Mouse (Mus musculus): ENCODE measurements at regions not wholly inside any gene's neighbourhood (a gene's known extent, or its start where the extent isn't known, plus 50 kb on each side); places are given as distances from the start of the nearest gene placed in this dataset.

DNA sequence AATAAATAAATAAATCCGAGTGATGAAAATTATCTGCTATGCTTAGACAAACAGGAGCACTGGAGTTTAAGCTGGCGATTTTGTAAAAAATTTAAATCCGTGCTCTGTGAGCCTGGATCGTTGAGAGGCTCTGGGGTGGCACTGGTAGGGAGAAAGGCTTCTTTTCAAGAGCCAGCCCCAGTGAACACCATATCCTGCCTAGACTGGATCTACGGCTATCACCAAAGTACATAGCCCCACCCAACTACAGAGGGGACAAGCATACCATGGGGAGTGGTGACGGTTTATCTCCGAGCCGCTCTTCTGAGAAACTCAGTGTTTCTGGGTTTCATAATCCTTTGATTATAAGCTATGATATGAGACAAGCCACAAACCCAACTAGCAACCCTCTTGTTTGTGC lies 199.0 kb downstream of the Gm11011 start:
- no peak overlapping the region for H3K4me3 ChIP-seq (ENCODE audit: insufficient read depth, low read depth, low read length)
- no peaks in the 10 kb centered on the region for H3K4me1 ChIP-seq (ENCODE audit: control insufficient read depth, insufficient read depth, low read length)
- H3K27ac ChIP-seq (ENCODE audit: insufficient read depth, low read depth, low read length): no peak overlapping the region
- WGBS: 72% methylated on average over 8 of the region's 8 CpGs
- TF ChIP-seq CTCF (IDR thresholded peaks at IDR 0.05; ENCODE audit: insufficient read depth, low read depth, low read length) (no peak), POLR2A (IDR thresholded peaks at IDR 0.05; ENCODE audit: insufficient read depth, low read depth, low read length) (no peak)

DNA sequence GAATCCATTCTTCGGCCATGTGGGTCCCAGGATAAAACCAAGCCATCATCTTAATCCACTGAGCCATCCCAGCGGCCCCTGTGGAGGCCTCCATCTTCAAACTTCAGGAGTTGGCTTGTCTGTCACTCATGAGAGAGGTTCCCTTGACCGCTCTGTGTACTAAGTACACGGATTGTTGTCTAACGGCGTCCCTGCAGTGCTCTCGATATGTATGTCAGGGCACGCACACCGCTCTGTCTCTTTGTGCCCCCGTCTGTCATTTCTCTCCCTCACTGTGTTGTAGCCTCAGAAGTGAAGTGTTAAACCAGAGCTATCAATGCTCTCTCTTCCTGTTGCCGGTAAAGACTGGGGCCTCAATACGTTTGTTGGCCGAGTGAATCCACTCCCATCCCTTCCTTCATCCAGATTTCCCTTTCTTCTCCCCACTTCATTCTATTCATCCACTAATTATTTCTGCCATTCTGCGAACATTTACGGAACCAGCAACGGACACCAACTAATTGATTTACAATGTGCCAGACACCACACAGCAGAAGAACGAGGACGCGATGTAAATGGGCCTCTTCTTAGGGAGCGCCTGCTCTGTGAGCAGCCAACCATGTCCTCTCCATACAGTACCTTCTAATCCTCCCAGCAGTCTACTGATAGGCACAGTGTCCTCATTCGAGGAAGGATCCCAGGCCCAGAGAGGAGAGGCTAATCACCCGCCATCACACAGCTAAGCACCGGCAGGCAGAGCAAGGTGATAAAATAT lies 199.6 kb downstream of the Gm11011 start:
- Histone ChIP-seq H3K4me3 (ENCODE audit: insufficient read depth, low read depth, low read length) (no peak overlapping the region), H3K4me1 (ENCODE audit: control insufficient read depth, insufficient read depth, low read length) (no peaks in the 10 kb centered on the region), H3K27ac (ENCODE audit: insufficient read depth, low read depth, low read length) (no peak overlapping the region)
- TF ChIP-seq CTCF (IDR thresholded peaks at IDR 0.05; ENCODE audit: insufficient read depth, low read depth, low read length) (no peak), POLR2A (IDR thresholded peaks at IDR 0.05; ENCODE audit: insufficient read depth, low read depth, low read length) (no peak)
- 54% methylated on average over 23 of the region's 23 CpGs for WGBS

DNA sequence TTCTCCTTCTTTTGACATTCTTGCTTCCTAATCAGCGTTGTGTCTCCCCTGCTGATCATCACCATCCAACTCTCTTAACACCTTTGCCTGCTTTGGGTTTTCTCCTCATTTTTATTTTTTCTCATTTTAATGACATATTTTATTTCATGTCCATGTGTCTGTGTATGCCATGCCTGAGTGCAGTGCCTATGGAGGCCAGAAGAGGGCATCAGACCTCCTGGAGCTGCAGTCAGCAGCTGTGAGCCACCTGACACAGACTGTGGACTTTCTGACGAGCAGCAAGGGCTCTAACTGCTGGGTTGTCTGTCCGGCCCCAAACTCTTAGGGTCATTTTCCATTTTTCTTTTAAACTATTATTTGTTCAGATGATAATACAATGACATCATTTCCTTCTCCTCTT lies 203.8 kb downstream of the Gm11011 start:
- 97% methylated on average over 3 of the region's 3 CpGs for WGBS
- Histone ChIP-seq H3K4me1 (ENCODE audit: control insufficient read depth, insufficient read depth, low read length) (no peaks in the 10 kb centered on the region), H3K4me3 (ENCODE audit: insufficient read depth, low read depth, low read length) (no peak overlapping the region), H3K27ac (ENCODE audit: insufficient read depth, low read depth, low read length) (no peak overlapping the region)
- TF ChIP-seq POLR2A (IDR thresholded peaks at IDR 0.05; ENCODE audit: insufficient read depth, low read depth, low read length) (no peak), CTCF (IDR thresholded peaks at IDR 0.05; ENCODE audit: insufficient read depth, low read depth, low read length) (no peak)

DNA sequence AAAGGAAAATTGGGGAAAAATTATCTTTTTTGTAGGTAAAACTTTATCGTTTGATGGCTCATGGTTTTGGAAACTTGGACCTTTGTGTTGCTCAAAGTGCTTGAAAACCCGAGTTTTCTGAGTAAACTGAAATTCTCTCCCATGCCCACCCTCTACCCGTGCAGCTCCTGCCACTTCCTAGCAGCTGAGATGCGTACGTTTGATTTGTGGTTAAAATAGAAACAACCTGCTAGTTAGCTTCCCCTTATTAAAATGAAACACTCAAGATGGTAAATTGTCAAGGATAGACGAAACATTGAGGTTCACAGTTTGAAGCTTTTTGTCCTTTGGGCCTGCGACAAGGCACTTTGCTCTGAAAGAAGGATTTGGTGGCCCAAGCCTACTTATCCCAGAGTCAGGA lies 214.5 kb downstream of the Gm11011 start:
- no peak overlapping the region for H3K4me3 ChIP-seq (ENCODE audit: insufficient read depth, low read depth, low read length)
- WGBS: 94% methylated on average over 7 of the region's 7 CpGs
- no peaks in the 10 kb centered on the region for H3K4me1 ChIP-seq (ENCODE audit: control insufficient read depth, insufficient read depth, low read length)
- H3K27ac ChIP-seq (ENCODE audit: insufficient read depth, low read depth, low read length): no peak overlapping the region
- no peak for TF ChIP-seq POLR2A (IDR thresholded peaks at IDR 0.05; ENCODE audit: insufficient read depth, low read depth, low read length)
- no peak for TF ChIP-seq CTCF (IDR thresholded peaks at IDR 0.05; ENCODE audit: insufficient read depth, low read depth, low read length)

DNA sequence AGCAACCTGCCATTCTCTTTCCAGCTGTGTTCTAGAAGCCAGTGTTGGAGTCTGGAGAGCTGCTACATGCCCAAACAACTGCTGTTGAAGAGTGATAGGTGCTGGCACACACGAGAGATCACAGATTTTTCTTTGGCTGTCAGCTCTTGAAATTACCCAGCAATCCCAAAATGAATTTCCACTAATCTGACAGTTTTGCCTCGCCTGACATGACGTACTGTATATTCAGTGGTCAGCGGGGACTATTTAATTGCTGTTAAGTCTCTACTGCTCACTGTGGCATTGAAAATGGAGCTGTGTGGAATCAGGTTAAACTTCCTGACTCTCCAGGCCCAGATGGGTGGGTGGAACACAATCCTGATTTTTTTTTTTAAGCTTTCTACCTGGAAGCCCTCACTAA lies 222.5 kb downstream of the Gm11011 start:
- no peak for TF ChIP-seq CTCF (IDR thresholded peaks at IDR 0.05; ENCODE audit: insufficient read depth, low read depth, low read length)
- TF ChIP-seq POLR2A (IDR thresholded peaks at IDR 0.05; ENCODE audit: insufficient read depth, low read depth, low read length): no peak
- no peaks in the 10 kb centered on the region for H3K4me1 ChIP-seq (ENCODE audit: control insufficient read depth, insufficient read depth, low read length)
- no peak overlapping the region for H3K27ac ChIP-seq (ENCODE audit: insufficient read depth, low read depth, low read length)
- 86% methylated on average over 4 of the region's 4 CpGs for WGBS
- H3K4me3 ChIP-seq (ENCODE audit: insufficient read depth, low read depth, low read length): no peak overlapping the region

DNA sequence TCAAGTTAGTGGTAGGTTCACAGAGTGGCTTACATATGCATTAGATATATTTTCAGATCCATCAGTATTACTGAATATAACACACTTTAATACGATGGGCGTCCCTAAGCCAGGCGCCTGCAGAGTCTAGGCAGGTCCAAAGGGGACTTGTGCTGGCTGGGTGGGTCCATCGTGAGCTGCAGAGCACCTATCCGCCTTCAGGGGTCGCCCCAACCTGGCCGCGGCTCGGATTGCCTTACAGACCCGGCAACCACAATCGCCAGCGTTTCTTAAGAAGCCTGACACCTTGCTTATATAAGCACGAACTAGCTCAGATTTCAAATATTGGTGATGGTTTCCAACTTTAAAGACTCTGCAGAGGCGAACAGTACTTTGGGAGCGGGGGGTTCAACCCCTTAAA lies 227.3 kb downstream of the Gm11011 start:
- no peaks in the 10 kb centered on the region for H3K4me1 ChIP-seq (ENCODE audit: control insufficient read depth, insufficient read depth, low read length)
- no peak overlapping the region for H3K4me3 ChIP-seq (ENCODE audit: insufficient read depth, low read depth, low read length)
- TF ChIP-seq CTCF (IDR thresholded peaks at IDR 0.05; ENCODE audit: insufficient read depth, low read depth, low read length): no peak
- TF ChIP-seq POLR2A (IDR thresholded peaks at IDR 0.05; ENCODE audit: insufficient read depth, low read depth, low read length): no peak
- 26% methylated on average over 15 of the region's 15 CpGs for WGBS
- H3K27ac ChIP-seq (ENCODE audit: insufficient read depth, low read depth, low read length): no peak overlapping the region

DNA sequence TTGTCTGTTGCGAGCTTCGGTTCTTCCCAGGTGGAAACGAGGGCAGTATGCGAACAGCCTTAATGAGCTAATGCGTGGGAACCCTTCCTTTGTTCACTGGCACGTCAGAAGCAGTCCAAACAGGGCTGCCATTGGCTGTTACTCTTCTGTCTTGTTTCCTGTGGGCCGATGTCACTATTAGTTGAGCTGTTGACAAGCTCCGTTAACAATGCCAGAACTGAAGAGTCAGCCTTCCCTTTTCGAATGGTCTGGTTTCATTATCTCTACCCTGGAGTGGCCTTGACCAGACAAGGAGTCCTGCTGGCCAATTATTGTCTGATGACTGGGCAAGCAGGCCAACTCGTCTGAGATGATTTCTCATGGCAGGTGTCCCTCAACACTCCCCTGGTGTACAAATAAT lies 230.1 kb downstream of the Gm11011 start:
- TF ChIP-seq CTCF (IDR thresholded peaks at IDR 0.05; ENCODE audit: insufficient read depth, low read depth, low read length) (no peak), POLR2A (IDR thresholded peaks at IDR 0.05; ENCODE audit: insufficient read depth, low read depth, low read length) (no peak)
- H3K27ac ChIP-seq (ENCODE audit: insufficient read depth, low read depth, low read length): no peak overlapping the region
- no peaks in the 10 kb centered on the region for H3K4me1 ChIP-seq (ENCODE audit: control insufficient read depth, insufficient read depth, low read length)
- 65% methylated on average over 10 of the region's 10 CpGs for WGBS
- no peak overlapping the region for H3K4me3 ChIP-seq (ENCODE audit: insufficient read depth, low read depth, low read length)

DNA sequence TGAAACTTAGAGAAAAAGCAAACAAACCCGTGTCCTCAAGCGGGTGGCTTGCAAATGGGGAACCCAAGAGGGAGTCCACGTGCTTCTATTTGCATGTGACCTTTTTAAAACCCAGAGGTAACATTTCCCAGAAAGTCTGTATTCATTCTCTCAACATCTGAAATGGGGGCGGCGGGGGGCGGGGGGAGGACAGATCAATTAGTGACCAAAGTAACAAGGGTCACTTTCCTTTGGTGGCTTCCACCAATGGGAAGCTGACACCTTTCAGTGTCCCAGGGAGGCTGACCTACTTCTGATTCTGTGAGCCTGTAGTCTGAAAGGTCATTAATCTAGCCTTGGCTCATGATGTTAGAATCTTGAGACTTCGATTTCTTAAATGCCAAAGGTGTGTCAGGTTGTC lies 236.0 kb downstream of the Gm11011 start:
- TF ChIP-seq CTCF (IDR thresholded peaks at IDR 0.05; ENCODE audit: insufficient read depth, low read depth, low read length) (no peak), POLR2A (IDR thresholded peaks at IDR 0.05; ENCODE audit: insufficient read depth, low read depth, low read length) (no peak)
- H3K27ac ChIP-seq (ENCODE audit: insufficient read depth, low read depth, low read length): no peak overlapping the region
- 86% methylated on average over 7 of the region's 7 CpGs for WGBS
- H3K4me1 ChIP-seq (ENCODE audit: control insufficient read depth, insufficient read depth, low read length): no peaks in the 10 kb centered on the region
- H3K4me3 ChIP-seq (ENCODE audit: insufficient read depth, low read depth, low read length): no peak overlapping the region

DNA sequence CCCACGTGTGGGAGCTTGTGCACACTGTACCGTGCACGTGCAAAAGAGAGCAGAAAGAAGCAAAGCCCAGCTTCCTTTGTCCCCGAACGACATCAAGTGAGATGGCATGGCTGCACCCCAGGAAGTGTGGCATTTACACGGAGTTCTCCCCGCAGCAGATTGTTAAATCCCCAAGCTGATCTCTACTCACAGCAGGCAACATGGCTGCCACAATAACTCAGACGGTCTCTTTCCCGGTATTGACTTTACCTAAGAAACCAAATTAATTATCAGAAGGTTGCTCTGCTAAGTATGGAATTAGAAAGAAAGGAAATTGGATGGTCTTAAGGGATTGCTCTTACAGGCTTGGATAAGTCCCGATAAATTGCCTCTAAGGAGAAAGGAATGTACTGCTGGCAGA lies 241.4 kb downstream of the Gm11011 start:
- 33% methylated on average over 10 of the region's 10 CpGs for WGBS

More for the DNA sequence above, 241.4 kb downstream of the Gm11011 start:
- Histone ChIP-seq H3K4me1 (ENCODE audit: control insufficient read depth, insufficient read depth, low read length) (no peaks in the 10 kb centered on the region), H3K4me3 (ENCODE audit: insufficient read depth, low read depth, low read length) (no peak overlapping the region), H3K27ac (ENCODE audit: insufficient read depth, low read depth, low read length) (no peak overlapping the region)
- no peak for TF ChIP-seq CTCF (IDR thresholded peaks at IDR 0.05; ENCODE audit: insufficient read depth, low read depth, low read length)
- TF ChIP-seq POLR2A (IDR thresholded peaks at IDR 0.05; ENCODE audit: insufficient read depth, low read depth, low read length): no peak

Data from olfactory bulb, adult 2 months (tissue).